20 mouse cellular contexts compared by ENCODE assay signal in genomic region chr4:65158651-65159050, GRCm38 (mm10). TPM values are rescaled to one million over a fixed set of nuclear protein-coding genes. Genes with fewer than 3 reads are reported as not detected.
DNase-seq lines count a peak whose midpoint lies in the region; ATAC-seq and TF ChIP-seq lines count a peak whose summit lies in the region.
"Had no signal": no experiment of that assay in that cellular context is flagged by ENCODE, and none has a peak within 500 bp of the region (broad histone marks: within the 10 kb centered on the region; RNA-seq: fewer than 3 reads in every experiment).

No protein-coding gene starts in this region.

- H3K27me3 ChIP-seq in heart, embryonic 15.5 days, result no peaks in the 10 kb centered on the region
- H3K27me3 ChIP-seq in cerebellum, adult 2 months (ENCODE audit: control insufficient read depth, insufficient read depth, low read length), result no peaks in the 10 kb centered on the region
- no peaks in the 10 kb centered on the region for H3K27me3 ChIP-seq in forebrain, postnatal 0 days (ENCODE audit: insufficient read depth, low read length)
- H3K27me3 ChIP-seq: CH12.LX; heart, embryonic 13.5 days; hindbrain, embryonic 12.5 days had no signal

- no peak overlapping the region for H3K4me2 ChIP-seq in heart, embryonic 15.5 days
- no peak overlapping the region for H3K4me2 ChIP-seq in forebrain, postnatal 0 days (ENCODE audit: low read depth)
- H3K4me2 ChIP-seq: heart, embryonic 13.5 days; hindbrain, embryonic 12.5 days had no signal

- no peak for TF ChIP-seq POLR2A in cerebellum, adult 2 months (IDR thresholded peaks at IDR 0.05; ENCODE audit: borderline replicate concordance, insufficient read depth, low read length)

- ATAC-seq in heart, embryonic 15.5 days (replicated peaks; ENCODE audit: insufficient number of reproducible peaks, insufficient read depth, low FRiP score, low read depth), result no peak
- ATAC-seq in forebrain, postnatal 0 days, result no peak
- ATAC-seq: forebrain, embryonic 14.5 days; hindbrain, embryonic 16.5 days; inflammation-experienced regulatory T-cells, adult 6 months; intestine, postnatal 0 days had no signal

- H3K27ac ChIP-seq in heart, embryonic 15.5 days, result peak overlapping the region; percentile 33; the same call in 1 of the 2 replicates
- H3K27ac ChIP-seq in cerebellum, adult 2 months (ENCODE audit: insufficient read depth, low read length), result no peak overlapping the region
- H3K27ac ChIP-seq in forebrain, postnatal 0 days (ENCODE audit: low read depth, low read length), result no peak overlapping the region
- H3K27ac ChIP-seq: embryonic facial prominence, embryonic 10.5 days; hindbrain, embryonic 12.5 days had no signal

- WGBS in heart, embryonic 15.5 days, result 61% methylated on average over 3 of the region's 3 CpGs
- 79% methylated on average over 3 of the region's 3 CpGs for WGBS in cerebellum, adult 2 months
- 89% methylated on average over 3 of the region's 3 CpGs for WGBS in forebrain, postnatal 0 days

- no peak for DNase-seq in heart, adult 18-20 months
- peak; percentile 46 to 51 for DNase-seq in cerebellum, adult 2 months
- DNase-seq in cerebellum, postnatal 10 days, result peak; percentile 40 to 46
- no peak for DNase-seq in forebrain, postnatal 0 days
- DNase-seq in thymus, postnatal 10 days (ENCODE audit: low spot score in 2 of 2), result no peak
- DNase-seq in frontal cortex, postnatal 25 days (ENCODE audit: low spot score in 2 of 2), result no peak
- DNase-seq: adrenal gland, postnatal 10 days; gastrocnemius, postnatal 14 days; heart, postnatal 10 days; heart, postnatal 4 days; kidney, adult 8-10 months had no signal

- no peaks in the 10 kb centered on the region for H3K36me3 ChIP-seq in heart, embryonic 15.5 days
- no peaks in the 10 kb centered on the region for H3K36me3 ChIP-seq in forebrain, postnatal 0 days (ENCODE audit: insufficient read depth)
- H3K36me3 ChIP-seq: embryonic facial prominence, embryonic 10.5 days; heart, embryonic 13.5 days; hindbrain, embryonic 12.5 days had no signal

- no peak overlapping the region for H3K9ac ChIP-seq in heart, embryonic 15.5 days
- no peak overlapping the region for H3K9ac ChIP-seq in forebrain, postnatal 0 days
- H3K9ac ChIP-seq: heart, embryonic 13.5 days; hindbrain, embryonic 12.5 days had no signal

- TF ChIP-seq CTCF in cerebellum, adult 2 months (IDR thresholded peaks at IDR 0.05; ENCODE audit: borderline replicate concordance, insufficient read depth, low read depth, low read length), result no peak
- no peak for TF ChIP-seq CTCF in forebrain, postnatal 0 days (IDR thresholded peaks at IDR 0.05; ENCODE audit: low read depth)

- no peaks in the 10 kb centered on the region for H3K9me3 ChIP-seq in heart, embryonic 15.5 days (replicated peaks)
- H3K9me3 ChIP-seq in forebrain, postnatal 0 days (ENCODE audit: low read length), result no peaks in the 10 kb centered on the region
- H3K9me3 ChIP-seq: embryonic facial prominence, embryonic 10.5 days; heart, embryonic 13.5 days; hindbrain, embryonic 12.5 days had no signal

- no peak overlapping the region for H3K4me3 ChIP-seq in heart, embryonic 15.5 days
- H3K4me3 ChIP-seq in cerebellum, adult 2 months (replicated peaks; ENCODE audit: insufficient read depth, low read depth, low read length), result no peak overlapping the region
- no peak overlapping the region for H3K4me3 ChIP-seq in forebrain, postnatal 0 days (ENCODE audit: low read depth, low read length)
- H3K4me3 ChIP-seq: embryonic facial prominence, embryonic 10.5 days; heart, embryonic 13.5 days; hindbrain, embryonic 12.5 days had no signal

- H3K4me1 ChIP-seq in heart, embryonic 15.5 days (replicated peaks), result peaks cover 11% of the 10 kb centered on the region
- H3K4me1 ChIP-seq in cerebellum, adult 2 months (ENCODE audit: control insufficient read depth, insufficient read depth, low read length), result no peaks in the 10 kb centered on the region
- H3K4me1 ChIP-seq in forebrain, postnatal 0 days (ENCODE audit: insufficient read depth), result no peaks in the 10 kb centered on the region
- H3K4me1 ChIP-seq: embryonic facial prominence, embryonic 10.5 days; hindbrain, embryonic 12.5 days had no signal

RNA-seq across cellular contexts. Expression of gene Pappa, which starts 34.7 kb away (rescaled TPM):
- polyA plus RNA-seq in heart, embryonic 15.5 days (2015; fragmentation: Nextera tagmentation; extraction: Ambion mirVana), result 0.50 and 1.1 TPM in 2 replicates
- under 1 TPM; 0.32 to 0.49 TPM for total RNA-seq in heart, adult 18-20 months (2021)
- 2.0 and 2.5 TPM in 2 replicates for polyA plus RNA-seq in cerebellum, adult 2 months (2012; rRNA removed)
- 0.62 and 1.7 TPM in 2 replicates for total RNA-seq in forebrain, postnatal 0 days (2014; rRNA removed)
- 0.09 and 0.27 TPM in 2 replicates for polyA plus RNA-seq in forebrain, postnatal 0 days (2015; fragmentation: Nextera tagmentation; extraction: Ambion mirVana)
- total RNA-seq: CH12.LX had no signal
- polyA plus RNA-seq: inflammation-experienced regulatory T-cells, adult 6 months had no signal

Comparison
In these comparisons a context has a peak if more than half of its experiments do, and no peak if none do; other contexts are left out.
1. DNase-seq: peak in cerebellum, adult 2 months (2 of 2) and cerebellum, postnatal 10 days (2 of 2); none in heart, adult 18-20 months (0 of 2), forebrain, postnatal 0 days (single experiment), thymus, postnatal 10 days (0 of 2) and frontal cortex, postnatal 25 days (0 of 2).